Mouse (Mus musculus): Measurements from ENCODE around the gene Ksr2.

Gene Ksr2

GRCm38 (mm10) chr5:117697589-117697988 lies 283.8 kb downstream of the Ksr2 start:
- DNase-seq: no peak

- DNase-seq: no peak
Measured at GRCm38 (mm10) chr5:117704371-117704770, 290.6 kb downstream of the Ksr2 start.

- no peak for DNase-seq
Measured at GRCm38 (mm10) chr5:117706633-117707032, 292.8 kb downstream of the Ksr2 start.

DNA sequence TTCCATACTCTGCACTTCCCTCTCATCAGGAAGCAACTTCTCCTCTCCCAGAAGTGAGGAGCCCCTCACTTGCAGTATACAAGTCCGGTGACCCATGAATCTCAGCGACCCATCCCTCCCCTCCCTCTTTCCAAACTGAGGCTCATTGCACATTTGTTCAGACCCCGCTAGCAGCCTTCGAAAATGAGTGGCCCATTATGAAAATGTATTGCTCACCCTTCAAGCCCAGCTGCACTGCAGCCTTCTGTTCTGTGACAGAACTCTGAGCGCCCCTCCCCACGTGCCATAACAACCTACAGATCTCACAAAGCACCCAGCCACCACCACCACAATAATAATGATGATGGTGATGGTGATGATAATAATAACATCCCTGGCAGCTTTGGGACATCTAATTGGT lies 295.5 kb downstream of the Ksr2 start:
- no peak for DNase-seq

DNA sequence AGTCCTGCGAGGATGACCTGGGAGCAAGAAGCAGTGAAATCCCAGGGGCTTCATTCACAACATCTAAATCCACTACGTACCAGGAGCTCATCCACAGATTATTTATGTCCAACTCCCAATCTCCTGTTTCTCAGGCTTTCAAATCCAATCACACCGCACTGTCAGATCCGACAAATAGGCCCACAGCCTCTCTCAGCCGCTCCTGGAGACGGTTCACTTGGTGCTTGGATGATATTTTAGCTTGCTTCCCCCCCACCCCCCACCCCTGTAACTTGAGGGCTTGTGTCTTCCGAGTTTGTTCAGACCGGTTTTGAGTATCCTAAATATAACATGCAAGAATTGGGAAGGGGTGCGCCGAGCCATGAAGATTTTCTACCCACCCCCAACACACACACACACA lies 297.8 kb downstream of the Ksr2 start:
- DNase-seq: no peak

DNA sequence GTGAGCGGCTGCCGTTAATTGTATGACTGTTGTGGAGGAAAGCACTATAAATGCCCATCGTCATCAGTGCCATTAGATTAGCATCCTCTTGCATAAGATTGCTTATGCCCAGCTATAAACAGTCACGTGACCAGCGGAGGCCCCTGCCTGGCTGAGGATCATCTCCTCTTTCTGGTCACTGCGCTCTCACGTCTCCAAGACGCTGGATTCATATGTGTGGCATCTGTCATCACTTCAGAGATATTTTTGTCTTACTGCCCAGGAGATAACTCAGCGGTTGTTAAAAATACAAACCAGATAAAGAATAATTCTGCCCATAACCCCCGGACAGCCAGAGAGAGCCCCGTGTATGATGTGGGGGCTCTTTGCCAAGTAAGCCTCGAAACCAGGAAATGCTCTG lies 298.4 kb downstream of the Ksr2 start:
- peak; percentile 75 for DNase-seq

DNA sequence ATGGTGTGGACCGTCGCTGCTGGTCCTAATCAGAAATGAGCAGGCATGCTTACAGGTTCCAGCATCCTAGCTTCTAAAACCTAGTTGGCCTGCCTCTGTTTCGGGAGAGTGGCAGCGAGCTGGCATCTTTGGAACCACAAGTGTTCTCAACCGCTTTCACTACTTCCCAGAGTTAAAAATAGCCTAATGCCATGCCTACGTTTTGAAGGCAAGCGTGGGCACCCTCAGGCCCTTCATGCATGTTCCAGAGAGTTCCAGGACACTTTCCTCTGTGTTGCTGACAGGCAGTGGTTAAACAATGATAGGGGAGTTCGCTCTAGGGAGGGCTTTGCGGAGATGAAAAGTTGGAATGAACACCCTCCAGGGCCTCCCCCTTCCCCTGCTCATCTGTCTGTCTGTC lies 303.3 kb downstream of the Ksr2 start:
- DNase-seq: no peak

GRCm38 (mm10) chr5:117723316-117723715 lies 309.5 kb downstream of the Ksr2 start:
- DNase-seq: peak; percentile 27

GRCm38 (mm10) chr5:117726548-117726947 lies 312.7 kb downstream of the Ksr2 start:
- peak; percentile 5 for DNase-seq

DNA sequence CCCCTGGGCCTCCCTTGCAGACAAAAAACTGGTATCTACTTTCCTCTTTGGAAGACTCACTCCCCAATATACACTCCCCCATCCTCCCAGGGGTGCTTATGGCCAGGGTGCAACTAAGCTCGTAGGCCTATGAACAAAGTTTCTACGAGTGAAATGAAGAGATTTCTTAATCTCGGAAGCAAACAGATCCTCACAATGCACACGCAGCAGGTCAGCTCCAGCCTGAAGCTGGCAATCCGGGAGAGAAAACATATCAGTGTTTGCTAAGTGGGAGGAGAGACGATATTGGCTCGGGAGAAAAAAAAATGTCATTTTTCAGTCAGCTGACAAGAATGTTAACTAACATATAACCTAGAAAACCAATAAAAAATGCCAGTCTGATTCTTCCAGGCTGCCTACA lies 313.3 kb downstream of the Ksr2 start:
- no peak for DNase-seq

DNA sequence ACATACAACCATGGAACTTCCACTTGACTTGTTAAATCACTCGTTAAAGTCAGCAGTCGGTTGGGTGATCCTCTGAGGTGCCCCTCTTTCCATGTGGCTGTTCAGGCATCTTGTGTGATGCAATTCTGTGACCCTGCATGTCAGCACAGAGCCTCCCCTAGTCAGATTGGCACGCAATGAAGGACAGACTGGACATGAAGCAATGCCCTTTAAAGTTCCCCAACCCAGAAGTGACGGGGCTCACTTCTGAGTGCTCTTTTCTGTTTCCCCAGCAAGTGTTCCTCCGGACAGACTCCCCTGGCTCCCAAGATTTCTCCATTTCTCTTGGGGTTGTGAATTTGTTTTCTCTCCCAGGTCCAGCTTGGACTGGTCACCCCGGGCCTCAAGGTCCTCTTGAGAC lies 317.5 kb downstream of the Ksr2 start:
- no peak for DNase-seq

DNA sequence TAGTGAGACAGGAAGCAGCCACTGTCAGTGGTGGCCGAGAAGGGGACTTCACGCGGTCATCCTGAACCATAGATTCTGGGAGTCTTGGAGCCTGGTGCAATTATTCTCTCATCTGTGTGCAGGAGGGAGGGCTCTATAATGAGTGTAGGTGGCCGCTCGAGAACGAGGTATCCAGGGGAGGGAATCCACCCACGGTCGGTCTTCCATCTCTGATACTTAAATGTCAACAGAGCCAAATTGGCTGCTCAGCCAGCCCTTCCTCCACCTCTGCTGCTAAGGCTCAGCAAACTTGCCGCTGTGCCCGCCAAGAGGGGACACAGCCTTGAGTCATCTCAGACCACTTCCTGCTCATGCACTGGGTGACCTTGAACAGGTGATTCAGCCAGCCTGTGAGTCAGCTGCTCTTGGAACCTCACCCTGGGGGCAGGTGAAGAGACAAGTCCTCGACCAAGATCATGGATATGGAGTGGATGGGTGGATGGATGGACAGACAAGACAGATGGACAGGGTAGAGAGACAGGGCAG lies 330.9 kb downstream of the Ksr2 start:
- DNase-seq: no peak

DNA sequence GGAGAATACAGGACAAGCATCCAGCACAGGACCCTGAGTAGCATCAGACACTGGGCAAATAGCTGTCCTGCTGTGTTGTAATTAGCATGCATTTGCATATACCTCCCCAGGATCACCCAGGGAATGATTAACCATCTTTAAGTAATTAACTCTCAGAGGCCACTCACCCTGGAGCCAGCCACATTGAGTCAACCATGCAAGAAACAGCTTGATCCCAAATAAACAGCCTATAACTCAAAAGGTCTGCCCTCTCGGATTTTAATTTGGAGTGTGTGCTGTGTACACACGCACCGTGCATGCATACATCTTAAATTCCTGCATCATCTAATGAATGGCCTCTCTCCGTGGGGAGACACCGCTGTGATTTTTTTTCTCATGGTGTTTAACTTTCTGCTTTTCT lies 335.6 kb downstream of the Ksr2 start:
- DNase-seq: no peak

- DNase-seq: no peak
Measured at GRCm38 (mm10) chr5:117757696-117758482, 344.1 kb downstream of the Ksr2 start.

DNA sequence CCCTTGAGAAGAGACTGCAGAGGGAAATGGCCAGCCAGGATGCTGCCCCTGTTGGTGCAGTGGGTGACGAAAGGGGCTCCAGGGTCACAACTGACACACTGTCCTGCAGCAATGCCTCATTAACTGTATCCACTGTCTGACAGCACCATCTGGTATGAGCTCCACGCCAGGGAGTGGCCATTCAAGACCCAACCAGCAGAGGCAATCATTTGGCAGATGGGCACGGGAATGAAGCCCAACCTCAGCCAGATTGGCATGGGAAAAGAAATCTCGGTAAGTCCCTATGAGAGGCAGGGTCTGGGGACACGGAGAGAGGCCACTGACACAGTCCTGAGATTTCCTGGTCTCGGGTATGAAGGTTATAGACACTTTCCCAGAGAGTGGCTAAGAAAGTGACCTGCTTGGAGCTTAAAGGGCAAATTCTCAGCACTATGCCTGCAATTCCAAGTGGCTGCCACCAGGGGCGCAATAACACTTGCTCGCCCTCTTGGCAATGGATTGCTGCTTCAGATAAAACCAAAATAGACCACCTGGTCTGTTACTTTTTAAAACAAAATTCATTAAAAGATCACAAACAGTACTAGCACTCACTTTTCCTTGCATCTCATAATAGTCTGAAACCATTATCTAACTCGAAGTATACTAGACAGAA lies 347.5 kb downstream of the Ksr2 start:
- DNase-seq: no peak

DNA sequence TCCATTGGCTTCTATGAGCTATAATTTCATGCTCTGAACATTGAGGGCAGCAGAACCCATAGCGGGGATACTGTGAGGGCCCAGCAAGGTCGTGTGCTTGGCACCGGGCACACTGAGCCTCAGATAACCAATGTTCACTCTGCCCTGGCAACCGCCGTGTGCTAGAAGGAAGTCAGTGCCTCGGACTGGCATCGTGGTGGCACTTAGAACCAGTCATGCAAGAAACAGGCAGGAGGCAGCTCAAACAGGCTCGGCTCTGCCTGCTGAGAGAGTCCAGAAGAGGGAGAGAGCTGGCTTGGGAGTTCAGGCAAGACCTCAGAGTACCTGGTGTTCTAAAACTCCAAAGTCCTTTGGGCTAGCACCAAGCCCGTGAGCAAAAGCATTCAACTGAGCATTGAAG lies 350.7 kb downstream of the Ksr2 start:
- no peak for DNase-seq

DNA sequence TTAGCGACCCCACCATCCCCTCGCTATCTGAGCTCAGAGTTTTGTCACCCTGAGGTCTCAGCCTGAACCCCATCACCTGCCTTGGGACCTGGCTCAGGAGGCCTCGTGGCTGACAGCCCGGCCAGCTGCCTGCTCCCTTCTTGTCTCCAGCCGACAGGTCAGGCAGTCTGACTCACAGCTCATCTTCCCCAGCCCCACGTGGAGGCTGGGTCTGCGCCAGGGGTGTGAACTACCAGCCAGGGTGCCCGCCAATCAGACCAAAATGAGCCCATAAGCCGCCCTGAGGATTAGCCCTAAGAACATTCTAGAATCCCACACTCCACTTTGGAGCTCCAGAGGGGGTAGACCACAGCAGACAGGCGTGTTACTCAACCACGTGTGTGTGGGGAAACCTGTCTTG lies 365.4 kb downstream of the Ksr2 start:
- DNase-seq: no peak

- DNase-seq: no peak
Measured at GRCm38 (mm10) chr5:117780681-117781080, 366.9 kb downstream of the Ksr2 start, which contains the start of gene Nos1. Gene Nos1, plus strand, starts transcription at chr5:117781032.

- DNase-seq: no peak
Measured at GRCm38 (mm10) chr5:117781178-117781577, 367.4 kb downstream of the Ksr2 start.

DNA sequence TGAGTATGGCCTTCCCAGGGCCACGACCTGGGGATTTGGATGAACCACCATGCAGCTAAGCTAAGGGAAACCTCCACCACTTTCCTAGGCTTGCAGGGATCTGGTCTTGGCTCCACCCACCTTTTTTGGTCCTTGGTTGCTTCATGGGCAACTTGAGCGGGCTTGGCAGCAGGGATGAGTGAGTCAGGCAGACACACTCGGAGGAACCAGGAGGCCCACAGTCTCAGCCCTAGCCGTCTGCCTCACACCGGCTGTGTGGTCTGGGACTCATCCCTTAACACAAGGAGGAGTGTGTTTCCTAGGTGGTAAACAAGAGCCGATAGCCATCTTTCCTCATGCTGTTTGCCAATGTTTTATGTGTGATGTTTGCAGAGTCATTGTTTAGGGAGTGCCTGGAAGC lies 376.3 kb downstream of the Ksr2 start:
- DNase-seq: no peak

GRCm38 (mm10) chr5:117791875-117792274 lies 378.1 kb downstream of the Ksr2 start:
- DNase-seq: no peak

DNA sequence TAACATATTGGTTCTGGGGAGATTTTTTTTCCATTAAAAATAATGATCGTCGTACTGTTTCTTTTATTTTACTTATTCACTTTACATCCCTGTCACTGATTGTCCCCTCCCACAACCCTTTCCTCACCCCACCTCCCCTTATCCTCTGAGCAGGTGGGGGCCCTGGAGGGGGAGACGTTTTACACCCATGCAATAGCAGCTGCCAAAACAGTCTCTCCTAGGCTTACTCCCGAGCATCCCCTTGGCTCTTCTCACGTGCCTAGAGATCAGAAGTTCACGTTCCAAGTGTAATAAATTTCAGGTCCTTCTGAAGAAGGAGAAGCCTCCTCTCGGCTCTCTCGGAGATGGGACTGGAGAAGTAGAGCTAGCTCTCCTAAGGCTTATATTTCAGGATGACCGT lies 387.0 kb downstream of the Ksr2 start:
- DNase-seq: no peak

GRCm38 (mm10) chr5:117802071-117802521 lies 388.3 kb downstream of the Ksr2 start:
- no peak for DNase-seq

DNA sequence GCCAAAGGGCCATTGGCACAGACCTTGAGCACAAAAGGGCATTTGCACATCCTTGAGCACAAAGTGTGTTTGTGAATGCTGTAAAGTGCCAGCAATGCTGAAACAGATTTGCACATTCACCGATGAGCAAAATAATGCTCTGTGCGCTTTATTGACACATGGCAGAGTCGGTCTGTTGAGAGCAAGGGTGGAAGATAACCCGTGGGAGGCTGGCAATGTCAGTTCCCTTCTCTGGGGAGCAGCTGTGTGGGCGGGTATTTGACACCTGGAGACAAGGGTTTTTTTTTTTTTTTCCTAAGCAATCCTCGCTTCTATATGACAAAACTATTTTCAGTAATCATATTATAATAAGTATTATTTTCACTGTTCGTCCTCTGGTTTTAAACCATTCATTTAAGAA lies 389.8 kb downstream of the Ksr2 start:
- no peak for DNase-seq

All from lung, postnatal 10 days (tissue).